11 mouse cellular contexts compared by ENCODE assay signal in the genomic region with DNA sequence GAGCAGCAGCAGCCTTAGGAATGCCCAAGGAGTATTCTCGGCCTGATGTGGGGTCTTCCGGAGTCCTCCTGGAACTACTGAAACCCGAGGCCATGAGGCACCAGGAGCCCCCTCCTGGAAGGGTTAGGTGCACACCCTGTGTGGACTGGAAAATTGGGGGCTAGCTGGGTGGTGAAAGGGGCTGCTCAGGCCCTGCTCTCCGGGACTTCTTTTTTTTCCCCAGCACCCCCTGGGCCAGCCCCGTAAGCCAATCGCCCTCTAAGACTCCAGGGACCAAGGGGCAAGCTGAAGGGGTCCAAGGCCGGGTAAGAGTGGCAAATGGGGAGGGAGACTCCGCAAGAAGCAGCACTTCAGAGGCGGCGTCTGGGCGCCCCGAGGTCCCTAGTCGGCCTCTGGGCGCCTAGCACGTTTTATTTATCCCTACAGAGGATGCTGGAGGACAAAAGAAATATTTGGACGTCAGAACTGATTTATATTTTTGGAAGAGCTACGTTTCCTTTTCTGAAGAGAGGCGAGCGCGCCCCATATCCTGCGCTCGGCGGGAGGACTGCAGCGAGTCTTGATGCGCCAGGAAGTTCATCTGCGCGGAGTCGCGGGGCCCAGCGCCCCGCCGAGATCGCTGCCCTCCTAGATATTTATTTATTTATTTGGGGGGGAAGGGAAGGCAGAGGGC. TPM values are rescaled to one million over a fixed set of nuclear protein-coding genes. Genes with fewer than 3 reads are reported as not detected.
DNase-seq lines count a peak whose midpoint lies in the region; ATAC-seq lines count a peak whose summit lies in the region.
"Had no signal": no experiment of that assay in that cellular context is flagged by ENCODE, and none has a peak within 500 bp of the region (broad histone marks: within the 10 kb centered on the region; RNA-seq: fewer than 3 reads in every experiment).

No protein-coding gene starts in this region.

- H3K36me3 ChIP-seq in kidney, embryonic 16.5 days (ENCODE audit: insufficient read depth, low read length): no peaks in the 10 kb centered on the region
- no peaks in the 10 kb centered on the region for H3K36me3 ChIP-seq in hindbrain, embryonic 15.5 days
- H3K36me3 ChIP-seq: liver, embryonic 13.5 days had no signal

- H3K9ac ChIP-seq in kidney, embryonic 16.5 days (replicated peaks; ENCODE audit: low read length): no peak overlapping the region
- H3K9ac ChIP-seq in hindbrain, embryonic 15.5 days: no peak overlapping the region
- H3K9ac ChIP-seq: forebrain, embryonic 13.5 days; liver, embryonic 13.5 days had no signal

- WGBS in kidney, embryonic 16.5 days: 2% methylated on average over 33 of the region's 33 CpGs
- WGBS in hindbrain, embryonic 15.5 days: under 1% methylated on average over 33 of the region's 33 CpGs

- ATAC-seq in kidney, embryonic 16.5 days (ENCODE audit: low FRiP score, low TSS enrichment): no peak
- ATAC-seq in hindbrain, embryonic 15.5 days (ENCODE audit: low FRiP score, low read depth): no peak
- ATAC-seq in megakaryocyte, adult 5-6 weeks (ENCODE audit: poor library complexity, severe bottlenecking): no peak
- ATAC-seq: forebrain, embryonic 13.5 days; inflammation-experienced regulatory T-cells, adult 6 months had no signal

- peak overlapping the region; percentile 21 for H3K4me3 ChIP-seq in kidney, embryonic 16.5 days (ENCODE audit: low read length)
- H3K4me3 ChIP-seq in hindbrain, embryonic 15.5 days: no peak overlapping the region
- H3K4me3 ChIP-seq: forebrain, embryonic 13.5 days; liver, embryonic 13.5 days had no signal

- H3K4me1 ChIP-seq in kidney, embryonic 16.5 days (ENCODE audit: insufficient read depth, low read length): peaks cover 8% of the 10 kb centered on the region
- H3K4me1 ChIP-seq in hindbrain, embryonic 15.5 days (replicated peaks): peaks cover 21% of the 10 kb centered on the region

- no peak overlapping the region for H3K27ac ChIP-seq in kidney, embryonic 16.5 days (ENCODE audit: low read length)
- H3K27ac ChIP-seq in hindbrain, embryonic 15.5 days (replicated peaks): no peak overlapping the region
- H3K27ac ChIP-seq: forebrain, embryonic 13.5 days; liver, embryonic 13.5 days had no signal

- peaks cover 97% of the 10 kb centered on the region for H3K27me3 ChIP-seq in kidney, embryonic 16.5 days (ENCODE audit: insufficient read depth, low read length)
- H3K27me3 ChIP-seq in hindbrain, embryonic 15.5 days: peaks cover 88% of the 10 kb centered on the region

- peak overlapping the region; percentile 31 for H3K4me2 ChIP-seq in kidney, embryonic 16.5 days (replicated peaks; ENCODE audit: low read depth, low read length)
- peak overlapping the region; percentile 23 for H3K4me2 ChIP-seq in hindbrain, embryonic 15.5 days
- H3K4me2 ChIP-seq: forebrain, embryonic 13.5 days; liver, embryonic 13.5 days had no signal

- no peaks in the 10 kb centered on the region; the same call in 1 of the 2 replicates for H3K9me3 ChIP-seq in kidney, embryonic 16.5 days (ENCODE audit: low read length)
- no peaks in the 10 kb centered on the region for H3K9me3 ChIP-seq in hindbrain, embryonic 15.5 days
- H3K9me3 ChIP-seq: forebrain, embryonic 13.5 days; liver, embryonic 13.5 days had no signal

- DNase-seq in kidney, adult 8-10 months: no peak
- DNase-seq in embryo, embryonic 11 days: peak; percentile 53
- DNase-seq in neural tube, embryonic 10.5 days (ENCODE audit: extremely low spot score, low spot score): peak; percentile 56
- DNase-seq in cerebellum, adult 9-10 months: no peak
- no peak for DNase-seq in natural killer cell, adult 2 months (ENCODE audit: low spot score in 2 of 2)
- DNase-seq: liver, embryonic 13.5 days had no signal

RNA-seq across cellular contexts. Expression of a gene that starts 5.7 kb away (rescaled TPM):
- 0.61 TPM in 1 of 2 replicates, not detected in the other for polyA plus RNA-seq in kidney, embryonic 16.5 days (2015; fragmentation: Nextera tagmentation; extraction: Ambion mirVana)
- 5.2 and 5.5 TPM in 2 replicates for polyA plus RNA-seq in hindbrain, embryonic 15.5 days (2015; fragmentation: Nextera tagmentation; extraction: Ambion mirVana)
- total RNA-seq in megakaryocyte, adult 5-6 weeks (2015): 0.25 TPM in 1 of 2 replicates, not detected in the other
- not detected in 2 replicates for total RNA-seq in megakaryocyte, adult 5-6 weeks (2017)
- polyA plus RNA-seq: inflammation-experienced regulatory T-cells, adult 6 months; liver, embryonic 13.5 days had no signal

Comparison
In these comparisons a context has a peak if more than half of its experiments do, and no peak if none do; other contexts are left out.
1. DNase-seq: peak in embryo, embryonic 11 days (single experiment) and neural tube, embryonic 10.5 days (single experiment); none in kidney, adult 8-10 months (0 of 2), cerebellum, adult 9-10 months (single experiment) and natural killer cell, adult 2 months (0 of 2).